Mouse (Mus musculus): ENCODE data around the gene Agrp.

The Agrp gene

GRCm38 (mm10) chr8:105519591-105519990 is 117.6 kb downstream of the Agrp start:
- no peak for DNase-seq (ENCODE audit: low read depth, low spot score)

- no peak for DNase-seq (ENCODE audit: low read depth, low spot score)
Observed at GRCm38 (mm10) chr8:105518436-105519313, 118.5 kb downstream of the Agrp start, which contains the start of gene Hsd11b2. Hsd11b2 (plus strand) TSS chr8:105518755.

- no peak for DNase-seq (ENCODE audit: low read depth, low spot score)
Observed at GRCm38 (mm10) chr8:105517346-105517745, 119.8 kb downstream of the Agrp start.

Data from ES-CJ7 (cell line).